Mouse (Mus musculus): ENCODE results near the gene Tnrc6c. TPM values are rescaled to one million over a fixed set of nuclear protein-coding genes. Genes with fewer than 3 reads are reported as not detected.

Tnrc6c gene
- total RNA-seq, 2 experiments from 2014 or later: 15.0 to 19.6 TPM

GRCm38 (mm10) chr11:117806781-117807180, 152.7 kb downstream of the Tnrc6c start:
- DNase-seq: no peak
- intact Hi-C loops (cut with DNase I): no loop called here

GRCm38 (mm10) chr11:117809407-117810311, 155.6 kb downstream of the Tnrc6c start, which contains the start of the genes Gm20708 and Syngr2:
Gene Gm20708, plus strand, starts transcription at chr11:117809668.
Gene Syngr2, plus strand, starts transcription at chr11:117809668.
- DNase-seq: peak; percentile 69 to 72
- intact Hi-C loops (cut with DNase I): no loop called here

GRCm38 (mm10) chr11:117810401-117811046, 156.4 kb downstream of the Tnrc6c start:
- intact Hi-C loops (cut with DNase I): no loop called here
- DNase-seq: peak; percentile 75 to 87

Other genes starting within 250 kb of the Tnrc6c start
- not detected for gene Gm11733, start 169.9 kb upstream of the Tnrc6c start, total RNA-seq (2021)
- 1 to 10 TPM; 1.2 to 1.7 TPM for gene Tmc8, start 127.8 kb downstream of the Tnrc6c start, total RNA-seq (2021)
- 1 to 10 TPM; 5.8 to 5.9 TPM for gene Tmc6, start 127.9 kb downstream of the Tnrc6c start, total RNA-seq (2021)
- not detected for gene 6030468B19Rik, start 143.4 kb downstream of the Tnrc6c start, total RNA-seq (2021)
- gene Gm20708, start 155.4 kb downstream of the Tnrc6c start, total RNA-seq (2021): under 1 TPM; 0.57 to 0.89 TPM
- gene Syngr2, start 155.4 kb downstream of the Tnrc6c start, total RNA-seq (2021): 100 to 1,000 TPM; 155 to 161 TPM
- gene Afmid, start 171.6 kb downstream of the Tnrc6c start, total RNA-seq (2021): 1 to 10 TPM; 2.7 to 3.0 TPM
- gene Tk1, start 171.8 kb downstream of the Tnrc6c start, total RNA-seq (2021): 1 to 10 TPM; 4.5 TPM
- gene Birc5, start 195.0 kb downstream of the Tnrc6c start, total RNA-seq (2021): under 1 TPM; 0.74 to 0.84 TPM
- gene Tmem235, start 206.5 kb downstream of the Tnrc6c start, total RNA-seq (2021): not detected
- gene Tha1, start 219.2 kb downstream of the Tnrc6c start, total RNA-seq (2021): 1 to 10 TPM; 4.3 to 5.2 TPM

Measured in gastrocnemius, postnatal 36 days (tissue).